Mouse (Mus musculus): ENCODE data around the gene Tmem130. TPM values are rescaled to one million over a fixed set of nuclear protein-coding genes. Genes with fewer than 3 reads are reported as not detected.

The Tmem130 gene
- 0.67 and 0.79 TPM in 2 replicates for polyA plus RNA-seq (2012; rRNA removed)
- 0.07 TPM in 1 of 2 replicates, not detected in the other for polyA plus RNA-seq (2014; fragmentation: Nextera tagmentation; extraction: Ambion mirVana)

DNA sequence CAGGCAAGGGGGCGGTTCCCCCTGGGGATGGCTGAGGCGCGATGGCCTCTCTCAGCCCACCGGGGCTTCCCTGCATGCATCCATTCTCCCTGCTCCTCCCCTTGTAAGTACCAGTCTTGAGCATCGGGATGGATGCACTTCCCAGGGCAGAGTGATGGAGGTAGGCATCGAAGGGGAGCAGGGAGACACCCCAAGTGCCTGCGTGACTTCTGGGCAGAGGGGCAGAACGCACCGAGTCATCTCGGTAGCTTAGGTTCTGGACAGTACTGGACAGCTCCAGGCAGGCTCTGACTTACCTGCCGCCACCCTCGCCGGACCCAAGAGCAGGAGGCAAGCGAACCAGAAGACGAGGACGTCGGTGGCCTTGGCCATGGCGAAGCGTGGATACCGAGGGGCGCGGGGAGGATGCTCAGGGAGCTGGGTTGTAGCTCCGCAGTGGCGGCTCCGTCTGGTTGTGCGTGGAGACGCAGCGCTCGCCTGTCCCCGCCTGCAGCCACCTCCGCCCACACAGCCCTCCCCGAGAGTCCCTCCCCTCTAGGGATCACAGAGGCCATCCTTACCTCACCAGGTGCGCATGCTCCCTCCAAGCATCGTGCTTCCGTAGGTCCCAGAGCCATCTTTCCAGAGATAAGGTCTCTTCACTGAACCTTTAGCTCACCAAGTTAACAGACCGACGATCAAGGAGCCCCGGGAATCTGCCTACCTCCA is at the start of gene Tmem130:
Gene Tmem130 (minus strand): TSS at position 658 of the 708 bp plus-strand sequence.
- Histone ChIP-seq H3K4me2 (replicated peaks; ENCODE audit: low read depth, low read length, severe bottlenecking) (peak within 1 kb of the TSS; percentile 47), H3K4me3 (replicated peaks; ENCODE audit: low read length) (peak within 1 kb of the TSS; percentile 15), H3K27ac (replicated peaks; ENCODE audit: low read depth, low read length) (no peak within 1 kb of the TSS), H3K27me3 (ENCODE audit: control insufficient read depth, insufficient read depth, low read length) (peaks cover 21% of the 10 kb centered on the region; the same call in 1 of the 2 replicates), H3K9me3 (ENCODE audit: control insufficient read depth, low read length) (no peaks in the 10 kb centered on the region), H3K36me3 (ENCODE audit: control insufficient read depth, insufficient read depth, low read length) (no peaks in the 10 kb centered on the region), H3K4me1 (ENCODE audit: control insufficient read depth, insufficient read depth, low read length) (no peaks in the 10 kb centered on the region), H3K9ac (ENCODE audit: low read depth, low read length, severe bottlenecking) (no peak within 1 kb of the TSS)
- DNase-seq (ENCODE audit: low spot score): no peak
- no peak for TF ChIP-seq POLR2A (IDR thresholded peaks at IDR 0.05; ENCODE audit: borderline replicate concordance, extremely low read depth, insufficient read depth, insufficient read length)
- 1% methylated on average over 34 of the region's 38 CpGs for WGBS
- no peak for ATAC-seq (ENCODE audit: low FRiP score, low read depth)

DNA sequence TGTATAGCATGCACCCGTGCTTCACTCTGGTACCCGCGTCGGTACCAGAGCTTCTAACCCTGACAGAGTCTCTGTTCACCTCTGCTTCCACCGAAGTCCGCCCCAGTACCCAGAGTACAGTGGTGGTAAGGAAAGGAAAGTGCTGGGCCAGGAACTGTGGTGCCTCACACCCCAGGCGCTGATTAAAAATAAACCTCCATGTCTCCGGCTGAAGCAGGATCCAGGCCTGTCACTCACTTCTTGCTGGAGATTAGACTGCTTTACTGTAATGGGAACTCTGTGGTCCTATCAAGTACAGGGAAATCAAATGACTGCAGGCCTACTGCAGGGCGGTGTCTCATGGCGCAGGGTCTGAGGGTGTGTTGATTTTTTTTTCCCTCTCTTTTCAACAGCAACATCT is 45.3 kb upstream of the Tmem130 start:
- Histone ChIP-seq H3K27ac (replicated peaks; ENCODE audit: low read depth, low read length) (no peak overlapping the region), H3K4me2 (replicated peaks; ENCODE audit: low read depth, low read length, severe bottlenecking) (no peak overlapping the region), H3K27me3 (ENCODE audit: control insufficient read depth, insufficient read depth, low read length) (no peaks in the 10 kb centered on the region), H3K4me3 (replicated peaks; ENCODE audit: low read length) (no peak overlapping the region), H3K9me3 (ENCODE audit: control insufficient read depth, low read length) (no peaks in the 10 kb centered on the region), H3K36me3 (ENCODE audit: control insufficient read depth, insufficient read depth, low read length) (peaks cover 98% of the 10 kb centered on the region), H3K9ac (ENCODE audit: low read depth, low read length, severe bottlenecking) (no peak overlapping the region), H3K4me1 (ENCODE audit: control insufficient read depth, insufficient read depth, low read length) (no peaks in the 10 kb centered on the region)
- 94% methylated on average over 10 of the region's 10 CpGs for WGBS
- ATAC-seq (ENCODE audit: low FRiP score, low read depth) (no peak), DNase-seq (ENCODE audit: low spot score) (no peak)
- TF ChIP-seq POLR2A (IDR thresholded peaks at IDR 0.05; ENCODE audit: borderline replicate concordance, extremely low read depth, insufficient read depth, insufficient read length): no peak

DNA sequence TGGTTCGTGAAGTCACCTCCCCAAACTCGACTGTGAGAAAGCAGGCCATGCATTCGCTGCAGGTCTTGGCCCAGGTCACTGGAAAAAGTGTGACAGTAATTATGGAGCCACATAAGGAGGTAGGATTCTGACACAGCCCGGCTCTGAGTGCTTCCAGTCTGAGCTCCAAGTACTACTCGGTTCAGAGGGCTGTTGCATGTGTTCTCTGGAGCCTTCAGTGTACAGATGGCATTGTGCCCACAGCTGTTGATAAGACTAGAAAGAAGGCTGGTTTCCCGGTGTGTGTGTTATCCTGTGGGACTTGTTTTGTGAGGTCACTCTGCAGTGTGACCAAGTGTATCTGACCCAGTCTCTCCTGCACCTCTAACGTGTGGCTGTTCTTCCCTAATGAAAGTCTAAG is 42.6 kb upstream of the Tmem130 start:
- Histone ChIP-seq H3K9me3 (ENCODE audit: control insufficient read depth, low read length) (no peaks in the 10 kb centered on the region), H3K27me3 (ENCODE audit: control insufficient read depth, insufficient read depth, low read length) (no peaks in the 10 kb centered on the region), H3K36me3 (ENCODE audit: control insufficient read depth, insufficient read depth, low read length) (peaks cover 96% of the 10 kb centered on the region), H3K4me1 (ENCODE audit: control insufficient read depth, insufficient read depth, low read length) (no peaks in the 10 kb centered on the region), H3K4me2 (replicated peaks; ENCODE audit: low read depth, low read length, severe bottlenecking) (no peak overlapping the region), H3K27ac (replicated peaks; ENCODE audit: low read depth, low read length) (no peak overlapping the region), H3K4me3 (replicated peaks; ENCODE audit: low read length) (no peak overlapping the region), H3K9ac (ENCODE audit: low read depth, low read length, severe bottlenecking) (no peak overlapping the region)
- DNase-seq (ENCODE audit: low spot score): no peak
- ATAC-seq (ENCODE audit: low FRiP score, low read depth): no peak
- 91% methylated on average over 7 of the region's 7 CpGs for WGBS
- TF ChIP-seq POLR2A (IDR thresholded peaks at IDR 0.05; ENCODE audit: borderline replicate concordance, extremely low read depth, insufficient read depth, insufficient read length): no peak

GRCm38 (mm10) chr5:144803066-144803465 is 41.4 kb upstream of the Tmem130 start:
- no peak for TF ChIP-seq POLR2A (IDR thresholded peaks at IDR 0.05; ENCODE audit: borderline replicate concordance, extremely low read depth, insufficient read depth, insufficient read length)
- Histone ChIP-seq H3K4me2 (replicated peaks; ENCODE audit: low read depth, low read length, severe bottlenecking) (no peak overlapping the region), H3K4me1 (ENCODE audit: control insufficient read depth, insufficient read depth, low read length) (no peaks in the 10 kb centered on the region), H3K9ac (ENCODE audit: low read depth, low read length, severe bottlenecking) (no peak overlapping the region), H3K27me3 (ENCODE audit: control insufficient read depth, insufficient read depth, low read length) (no peaks in the 10 kb centered on the region), H3K36me3 (ENCODE audit: control insufficient read depth, insufficient read depth, low read length) (peaks cover 96% of the 10 kb centered on the region), H3K27ac (replicated peaks; ENCODE audit: low read depth, low read length) (no peak overlapping the region), H3K4me3 (replicated peaks; ENCODE audit: low read length) (no peak overlapping the region), H3K9me3 (ENCODE audit: control insufficient read depth, low read length) (no peaks in the 10 kb centered on the region)
- DNase-seq (ENCODE audit: low spot score): no peak
- WGBS: 92% methylated on average over 8 of the region's 8 CpGs
- no peak for ATAC-seq (ENCODE audit: low FRiP score, low read depth)

DNA sequence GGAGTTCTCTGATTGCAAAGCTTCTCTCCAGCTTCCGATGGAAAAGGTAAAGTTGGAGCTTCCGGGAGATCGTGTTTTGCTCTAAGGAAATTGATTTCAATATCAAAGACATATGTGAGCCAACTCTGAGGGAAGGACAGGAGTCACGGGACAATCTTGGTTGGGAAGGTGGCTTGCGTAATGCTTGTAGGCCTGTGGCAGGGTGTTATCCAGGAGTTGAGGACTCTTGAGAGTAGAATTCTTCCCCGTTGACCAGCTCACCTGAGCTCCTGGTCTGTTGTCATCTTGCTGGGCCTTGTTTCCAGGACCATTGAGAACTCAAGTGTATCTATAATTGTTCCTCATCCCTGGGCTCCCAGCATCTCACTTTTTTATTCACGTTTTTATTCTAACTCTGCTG is 35.5 kb upstream of the Tmem130 start:
- H3K9me3 ChIP-seq (ENCODE audit: control insufficient read depth, low read length): no peaks in the 10 kb centered on the region
- no peak for ATAC-seq (ENCODE audit: low FRiP score, low read depth)
- H3K4me1 ChIP-seq (ENCODE audit: control insufficient read depth, insufficient read depth, low read length): no peaks in the 10 kb centered on the region
- TF ChIP-seq POLR2A (IDR thresholded peaks at IDR 0.05; ENCODE audit: borderline replicate concordance, extremely low read depth, insufficient read depth, insufficient read length): no peak
- DNase-seq (ENCODE audit: low spot score): no peak
- H3K4me2 ChIP-seq (replicated peaks; ENCODE audit: low read depth, low read length, severe bottlenecking): no peak overlapping the region
- H3K36me3 ChIP-seq (ENCODE audit: control insufficient read depth, insufficient read depth, low read length): peaks cover 98% of the 10 kb centered on the region
- H3K4me3 ChIP-seq (replicated peaks; ENCODE audit: low read length): no peak overlapping the region
- H3K27me3 ChIP-seq (ENCODE audit: control insufficient read depth, insufficient read depth, low read length): no peaks in the 10 kb centered on the region
- 87% methylated on average over 7 of the region's 7 CpGs for WGBS
- no peak overlapping the region for H3K27ac ChIP-seq (replicated peaks; ENCODE audit: low read depth, low read length)
- no peak overlapping the region for H3K9ac ChIP-seq (ENCODE audit: low read depth, low read length, severe bottlenecking)

Measured in limb, embryonic 14.5 days (tissue).